Mouse (Mus musculus) fat pad, adult 2 months (tissue): ENCODE measurements around the gene Ddx4.
"Not testable (repeated sequence)": the region's sequence is repeated elsewhere in the genome, so short reads cannot be mapped to it uniquely, and the experiment has no call there.

Experiments
- DNase-seq: peaks from one replicate; pipeline ENCODE4 v3.0.0-alpha.2; 2011; ENCODE audit warnings: low read depth, low spot score; ENCODE audit errors: extremely low read depth

The Ddx4 gene

DNA sequence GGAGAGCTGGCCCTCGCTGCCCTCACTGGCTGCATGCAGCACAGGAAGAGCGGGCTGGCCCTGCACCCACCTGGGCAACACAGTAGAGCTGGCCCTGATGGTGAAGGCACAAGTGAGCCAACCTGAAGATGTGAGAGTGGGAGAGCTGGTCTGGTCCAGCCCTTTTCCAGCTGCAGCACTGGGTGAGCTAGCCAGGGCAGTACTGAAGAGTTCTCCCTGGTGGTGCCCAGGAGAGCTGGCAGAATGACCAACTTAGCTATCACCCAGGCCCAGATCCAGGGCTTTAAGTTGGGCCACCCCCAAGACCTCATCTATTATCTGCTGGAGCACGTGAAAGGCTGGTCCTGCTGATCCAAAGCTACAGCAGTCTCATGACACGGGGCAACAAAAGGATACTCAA lies 13.2 kb downstream of the Ddx4 start:
- DNase-seq = no peak

DNA sequence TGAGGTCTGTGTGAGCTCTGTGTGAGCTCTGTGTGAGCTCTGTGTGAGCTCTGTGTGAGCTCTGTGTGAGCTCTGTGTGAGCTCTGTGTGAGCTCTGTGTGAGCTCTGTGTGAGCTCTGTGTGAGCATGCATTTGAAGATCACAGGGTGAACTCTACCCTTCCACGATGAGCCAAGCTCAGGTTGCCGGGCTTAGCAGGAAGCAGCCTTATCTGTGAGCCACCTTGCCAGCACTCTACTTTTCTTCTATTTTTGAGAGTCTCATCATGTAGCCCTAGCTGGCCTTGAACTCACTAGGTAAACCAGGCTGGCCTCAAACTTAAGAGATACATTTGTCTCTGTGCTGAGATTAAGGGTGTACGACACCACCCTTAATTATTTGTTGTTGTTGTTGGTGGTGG lies 15.8 kb downstream of the Ddx4 start:
- no peak for DNase-seq

DNA sequence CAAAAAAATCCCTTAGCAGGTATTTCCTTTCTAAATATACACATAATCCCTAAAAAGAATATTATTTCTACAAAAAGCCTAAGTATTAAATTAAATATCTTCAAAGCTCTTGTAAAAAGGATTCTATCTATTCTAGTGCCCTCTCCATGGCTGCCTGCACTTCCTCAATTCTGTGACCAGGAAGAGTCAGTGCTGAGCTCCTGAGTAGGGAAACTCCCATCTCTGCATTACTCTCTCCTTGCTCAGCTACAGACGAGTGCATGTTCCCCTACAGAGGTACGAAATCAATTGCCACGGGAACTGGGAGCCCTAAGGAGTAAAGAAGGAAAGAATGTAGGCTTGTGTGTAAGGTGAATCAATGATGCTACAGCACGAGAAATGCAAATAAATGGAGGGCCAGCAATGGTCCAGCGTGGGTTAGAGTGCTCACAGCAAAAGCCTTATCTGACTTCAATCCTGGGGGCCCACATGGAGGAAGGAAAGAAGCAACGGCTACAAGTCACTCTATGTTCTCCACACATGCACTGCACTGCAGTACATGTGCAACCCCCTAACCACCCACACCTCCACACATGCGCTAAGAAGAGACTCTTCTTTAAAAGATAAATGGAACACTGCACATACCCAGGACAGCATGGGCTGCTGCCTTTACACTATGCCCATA lies 17.0 kb downstream of the Ddx4 start:
- DNase-seq = no peak

DNA sequence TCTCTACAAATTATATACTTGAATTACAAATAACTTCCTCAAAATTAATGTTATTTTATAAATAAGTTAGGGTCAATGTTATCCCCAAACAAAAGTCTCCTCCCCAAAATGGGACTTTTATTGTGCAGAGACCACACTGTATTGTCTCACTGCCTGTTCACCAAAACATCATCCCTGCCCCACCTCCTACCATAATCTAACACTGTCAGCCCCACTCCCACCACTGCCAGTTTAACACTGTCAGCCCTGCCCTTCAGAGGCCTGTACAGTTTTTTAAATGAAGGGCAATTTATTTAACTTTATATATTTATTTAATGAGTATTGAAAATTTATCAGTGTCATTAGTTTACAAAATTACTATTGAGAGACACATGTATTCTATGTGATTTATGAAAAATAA lies 26.7 kb downstream of the Ddx4 start:
- no peak for DNase-seq

DNA sequence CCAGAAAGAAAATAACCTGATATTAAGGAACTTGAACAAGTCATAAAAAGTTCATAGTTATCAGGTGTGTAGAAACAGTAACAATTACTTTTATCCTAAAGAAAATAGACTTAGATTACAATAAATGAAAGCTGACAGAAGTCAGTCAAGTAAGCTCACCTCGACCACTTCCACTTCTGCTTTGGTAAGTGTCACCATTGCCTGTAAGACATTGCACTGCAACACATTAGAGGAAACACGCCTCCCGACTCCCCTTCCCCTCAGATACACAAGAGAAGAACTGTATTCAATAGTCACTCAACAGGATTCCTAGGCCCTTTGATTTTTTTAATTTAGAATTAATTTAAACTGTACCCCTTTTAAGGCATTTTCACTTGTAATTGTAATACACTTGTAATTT lies 27.7 kb downstream of the Ddx4 start:
- DNase-seq = no peak

DNA sequence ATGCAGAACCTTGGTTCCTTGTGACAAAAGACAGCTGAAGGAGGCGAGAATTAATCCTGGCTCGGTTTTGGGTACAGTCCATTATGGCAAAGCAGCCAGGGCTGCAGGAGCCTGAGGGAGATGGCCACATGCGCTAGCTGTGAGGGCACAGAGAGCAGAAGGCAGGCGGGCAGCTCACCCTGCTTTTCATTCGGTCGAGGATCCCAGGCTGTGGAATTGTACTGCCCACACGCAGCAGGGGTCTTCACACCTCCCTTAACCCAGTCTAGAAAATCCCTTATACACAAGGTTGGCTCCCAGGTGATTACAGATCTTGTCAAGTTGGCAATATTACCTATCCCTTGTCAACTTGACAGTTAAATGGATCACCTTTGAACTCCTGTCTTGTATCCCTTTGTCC lies 28.6 kb downstream of the Ddx4 start:
- DNase-seq = no peak

DNA sequence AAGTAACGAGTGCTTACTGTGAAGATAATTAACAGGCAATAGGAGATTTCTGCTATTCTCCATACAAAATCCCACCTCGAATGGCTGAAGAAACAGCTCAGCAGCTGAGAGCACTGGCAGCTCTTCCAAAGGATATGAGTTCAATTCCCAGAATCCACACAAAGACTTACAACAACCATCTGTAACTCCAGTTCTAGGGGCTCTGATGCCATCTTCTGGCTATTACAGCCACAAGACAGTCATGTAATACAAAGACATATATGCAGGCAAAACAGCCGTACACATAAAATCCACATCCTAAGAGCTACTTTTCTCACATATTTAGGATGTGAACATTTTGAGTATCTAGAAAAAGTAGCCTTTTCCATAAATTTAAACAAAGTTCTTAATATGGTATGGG lies 30.7 kb downstream of the Ddx4 start:
- no peak for DNase-seq

DNA sequence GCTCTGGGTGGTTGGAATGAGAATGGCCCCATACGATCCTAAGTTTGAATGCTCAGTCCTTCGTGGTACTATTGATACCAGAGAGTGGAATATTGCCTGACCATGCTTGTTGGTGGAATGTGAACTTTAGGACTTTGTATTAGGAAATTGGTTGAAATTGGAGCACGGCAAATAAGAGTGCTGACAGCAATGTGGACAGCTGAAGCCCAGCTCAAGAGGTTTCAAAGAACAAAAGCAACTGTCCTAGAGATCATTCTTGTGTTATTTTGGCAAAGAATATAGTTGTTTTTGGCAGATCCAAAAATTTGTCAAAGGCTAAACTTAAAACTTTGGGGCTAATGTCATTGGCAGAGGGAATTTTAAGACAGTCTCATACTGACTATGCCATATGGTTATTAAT lies 43.7 kb downstream of the Ddx4 start:
- DNase-seq = no peak

DNA sequence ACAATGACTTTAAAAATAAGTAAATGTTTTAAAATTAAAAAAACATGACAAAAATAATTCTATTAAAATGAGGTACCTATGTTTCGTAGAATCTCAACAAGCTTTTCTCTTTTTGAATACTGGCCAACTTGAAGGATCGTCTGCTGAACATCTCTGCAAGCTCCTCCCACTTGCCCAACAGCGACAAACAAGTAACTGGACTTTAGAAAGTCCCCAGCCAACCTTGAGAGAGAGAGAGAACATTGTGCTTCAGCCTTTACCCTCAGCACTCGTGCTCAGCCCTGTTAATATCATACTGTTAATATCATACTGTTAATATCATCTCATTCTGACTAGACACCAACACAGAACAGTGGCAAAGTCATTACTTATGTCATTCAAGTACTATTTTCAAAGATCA lies 47.9 kb downstream of the Ddx4 start:
- DNase-seq = no peak

DNA sequence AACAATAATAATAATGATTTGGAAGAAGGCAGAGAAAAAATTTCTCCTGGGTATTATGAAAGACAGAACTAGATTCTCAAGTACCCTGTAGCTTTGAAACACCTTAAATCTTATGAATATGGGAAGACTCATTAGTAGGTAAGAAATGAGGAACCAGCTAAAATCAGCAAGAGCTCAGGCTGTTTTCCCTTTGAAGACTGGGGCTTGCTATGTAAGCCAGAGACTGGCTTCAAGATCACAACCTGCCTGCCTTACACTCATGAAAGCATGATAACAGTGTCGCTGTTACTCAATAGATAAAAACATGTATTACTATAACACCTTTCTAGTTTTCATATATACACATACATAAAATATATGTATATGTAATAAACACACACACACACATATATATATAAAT lies 48.4 kb downstream of the Ddx4 start:
- no peak for DNase-seq

DNA sequence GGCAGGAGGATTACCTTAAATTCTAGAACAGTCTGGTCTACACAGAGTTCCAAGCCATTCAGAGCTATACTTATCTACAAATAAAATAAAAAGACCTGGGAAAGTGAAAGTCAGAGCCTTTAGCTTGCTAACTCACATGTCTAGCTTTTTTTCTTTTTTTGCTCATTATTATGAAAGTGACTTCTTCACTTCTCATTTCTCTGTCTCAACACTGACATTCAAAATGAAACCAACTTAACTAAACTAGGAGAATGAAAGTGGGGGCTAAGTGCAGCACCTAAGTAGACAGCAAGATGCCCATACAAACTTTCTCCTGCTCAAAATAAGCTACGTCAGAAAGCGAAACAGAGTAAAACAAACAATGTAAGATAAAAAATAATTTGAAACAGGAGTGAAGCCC lies 49.7 kb downstream of the Ddx4 start:
- DNase-seq = no peak

DNA sequence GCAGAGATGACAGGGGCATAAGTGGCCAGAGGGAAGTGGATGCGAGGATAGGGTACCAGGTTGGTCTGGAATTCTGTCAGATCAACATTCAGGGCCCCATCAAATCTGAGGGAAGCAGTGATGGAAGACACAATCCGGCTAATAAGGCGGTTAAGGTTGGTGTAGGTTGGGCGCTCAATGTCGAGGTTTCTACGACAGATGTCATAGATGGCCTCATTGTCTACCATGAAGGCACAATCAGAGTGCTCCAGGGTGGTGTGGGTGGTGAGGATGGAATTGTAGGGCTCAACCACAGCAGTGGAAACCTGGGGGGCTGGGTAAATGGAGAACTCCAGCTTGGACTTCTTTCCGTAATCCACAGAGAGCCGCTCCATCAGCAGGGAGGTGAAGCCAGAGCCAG lies 58.0 kb downstream of the Ddx4 start, which contains the start of gene Il31ra:
Gene Il31ra (minus strand): TSS at position 101 of the 400 bp plus-strand sequence.
- DNase-seq = not testable (repeated sequence)

DNA sequence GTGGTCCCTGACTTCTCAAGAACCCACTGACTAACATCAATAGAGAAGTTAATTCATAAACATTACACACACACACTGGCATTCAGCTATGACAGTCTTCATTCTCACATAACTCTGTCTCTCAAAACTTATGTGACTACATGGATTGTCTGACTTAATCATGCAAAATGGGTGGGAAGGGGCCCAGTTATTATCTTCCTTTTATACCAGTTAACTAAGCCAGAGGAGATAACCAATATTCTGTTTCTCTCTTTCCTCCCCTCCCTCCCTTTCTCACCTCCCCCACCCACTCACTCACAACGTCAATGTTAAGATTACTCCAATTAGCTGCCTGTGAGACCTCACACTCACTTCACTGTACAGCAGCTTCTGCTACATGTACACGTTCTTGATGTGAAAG lies 62.0 kb downstream of the Ddx4 start:
- no peak for DNase-seq

DNA sequence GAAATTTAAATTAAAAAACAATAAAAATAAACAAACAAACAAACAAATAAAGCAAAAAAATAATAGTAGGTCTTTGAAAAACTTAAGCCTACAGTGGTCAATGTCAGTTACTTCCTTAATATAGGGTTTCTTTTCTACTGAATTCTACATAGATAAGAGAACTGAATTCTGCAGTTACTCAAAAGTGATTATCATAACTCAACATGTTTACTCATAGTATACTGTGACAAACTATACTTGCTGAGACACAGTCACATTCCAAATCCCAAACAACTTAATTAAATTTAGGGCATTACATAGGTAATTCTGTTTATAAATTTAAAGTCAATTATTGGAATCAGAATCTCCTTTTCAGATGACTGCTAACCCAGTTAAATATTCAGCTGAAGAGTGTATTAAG lies 62.6 kb downstream of the Ddx4 start:
- DNase-seq = no peak

DNA sequence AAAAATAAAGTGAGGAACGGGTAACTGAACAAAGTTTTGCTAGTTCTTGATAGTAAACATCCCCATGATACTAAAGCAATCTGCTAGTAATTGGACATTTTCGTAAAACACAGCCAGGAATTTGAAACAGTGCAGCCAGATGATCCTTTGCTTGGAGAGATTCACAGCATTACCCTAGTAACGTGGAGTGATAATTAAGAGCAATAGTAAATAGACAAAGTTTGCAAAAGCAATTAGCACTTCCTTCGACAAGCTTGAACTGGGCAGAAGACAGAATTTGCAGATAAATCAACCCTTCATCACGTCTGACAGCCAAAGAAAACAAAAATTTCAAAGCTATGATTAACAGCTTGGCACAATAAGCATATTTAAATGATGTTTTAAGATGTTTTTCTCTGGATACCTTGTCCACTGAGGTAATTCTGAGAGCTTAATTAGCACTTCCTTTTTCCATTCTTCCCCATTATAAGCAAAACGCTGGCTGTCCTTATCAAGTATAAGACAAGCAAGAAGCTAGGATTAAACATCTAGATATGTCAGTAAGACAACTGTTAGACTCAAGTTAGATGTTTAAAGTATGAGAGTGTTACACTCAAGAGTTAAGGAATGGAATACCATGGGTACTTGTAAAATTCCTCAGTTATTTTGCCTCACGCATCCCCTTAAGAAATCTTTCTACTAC lies 67.6 kb downstream of the Ddx4 start:
- no peak for DNase-seq

DNA sequence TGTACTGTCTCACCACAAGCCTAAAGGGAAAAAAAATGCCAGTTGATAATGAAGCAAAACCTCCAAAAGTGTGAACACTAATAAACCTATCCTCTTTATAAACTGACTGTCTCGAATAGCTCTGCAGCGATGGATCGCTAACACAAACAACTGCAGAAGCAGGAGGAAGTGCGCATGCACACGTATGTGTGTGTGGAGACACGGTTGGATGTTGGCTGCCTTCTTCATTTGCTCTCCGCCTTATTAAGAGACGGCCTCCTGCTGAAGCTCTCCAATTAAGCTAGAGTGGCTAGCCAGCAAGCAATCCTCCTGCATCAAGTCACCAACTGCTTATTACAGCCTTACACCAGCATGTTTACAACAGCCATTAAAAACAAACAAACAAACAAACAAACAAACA lies 70.0 kb downstream of the Ddx4 start:
- DNase-seq = no peak

DNA sequence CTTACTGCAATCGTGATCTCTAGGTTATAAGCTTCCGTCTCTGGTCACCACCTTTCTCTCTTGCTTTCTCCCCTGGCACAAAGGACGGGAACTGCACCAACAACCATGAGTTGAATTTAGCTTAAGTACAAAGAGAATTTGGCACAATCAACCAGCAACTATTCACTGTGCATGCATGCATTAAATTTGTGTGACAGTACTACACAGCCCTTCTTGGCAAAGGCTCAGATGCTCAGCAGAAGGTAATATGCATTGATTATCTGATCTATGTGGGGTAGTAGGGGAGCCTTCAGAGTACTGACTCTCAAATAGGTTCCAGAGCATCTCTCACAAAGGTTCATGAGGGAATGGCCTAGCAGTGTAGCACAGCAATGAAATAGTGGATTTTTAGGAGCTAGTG lies 70.5 kb downstream of the Ddx4 start:
- no peak for DNase-seq

DNA sequence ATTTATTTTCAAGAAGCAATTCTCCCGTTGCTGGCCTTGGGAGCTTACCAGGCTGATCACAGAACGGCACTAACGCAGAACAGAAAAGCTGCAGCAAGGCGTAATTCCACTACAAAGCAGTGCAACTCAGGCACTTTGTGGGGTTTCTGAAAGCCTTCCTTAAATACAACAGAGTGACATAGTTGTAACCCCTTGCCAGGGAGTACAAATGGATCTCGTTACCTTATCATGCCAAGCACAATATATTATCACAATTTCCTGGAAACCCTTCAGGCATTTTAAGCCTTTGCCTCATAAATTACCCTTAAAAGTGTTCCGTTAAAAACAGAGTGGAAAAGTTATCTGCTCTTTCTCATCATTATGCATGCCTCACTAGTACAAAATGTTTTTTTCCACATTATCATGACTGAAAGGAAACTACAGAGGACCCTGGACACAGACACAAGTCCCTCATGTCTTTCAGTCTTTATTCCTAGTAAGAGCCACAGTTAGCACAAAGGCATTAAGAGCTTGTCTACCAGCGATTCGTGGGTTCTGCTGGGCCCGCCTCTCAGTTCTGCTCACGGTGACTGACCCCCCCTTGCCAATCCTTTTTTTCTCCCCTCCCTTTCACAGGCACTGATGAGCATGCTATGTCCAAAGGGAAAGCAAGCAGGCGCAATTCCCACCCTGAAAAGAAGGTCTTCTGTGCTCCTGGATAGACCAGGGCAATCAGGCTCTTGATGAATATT lies 71.5 kb downstream of the Ddx4 start:
- peak; percentile 1 for DNase-seq

DNA sequence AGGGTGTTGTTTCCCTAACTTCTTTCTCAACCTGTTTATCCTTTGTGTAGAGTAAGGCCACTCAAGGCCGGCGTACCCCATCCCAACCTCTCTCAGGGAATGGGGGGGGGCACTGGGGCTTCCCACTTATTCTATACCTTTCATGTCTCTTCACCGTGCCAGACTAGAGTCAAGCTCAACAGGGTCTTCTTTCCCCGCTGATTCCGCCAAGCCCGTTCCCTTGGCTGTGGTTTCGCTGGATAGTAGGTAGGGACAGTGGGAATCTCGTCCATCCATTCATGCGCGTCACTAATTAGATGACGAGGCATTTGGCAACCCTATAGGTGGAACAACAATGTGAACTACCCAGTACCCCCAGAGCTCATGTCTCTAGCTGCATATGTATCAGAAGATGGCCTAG lies 74.2 kb downstream of the Ddx4 start:
- DNase-seq = not testable (repeated sequence)

DNA sequence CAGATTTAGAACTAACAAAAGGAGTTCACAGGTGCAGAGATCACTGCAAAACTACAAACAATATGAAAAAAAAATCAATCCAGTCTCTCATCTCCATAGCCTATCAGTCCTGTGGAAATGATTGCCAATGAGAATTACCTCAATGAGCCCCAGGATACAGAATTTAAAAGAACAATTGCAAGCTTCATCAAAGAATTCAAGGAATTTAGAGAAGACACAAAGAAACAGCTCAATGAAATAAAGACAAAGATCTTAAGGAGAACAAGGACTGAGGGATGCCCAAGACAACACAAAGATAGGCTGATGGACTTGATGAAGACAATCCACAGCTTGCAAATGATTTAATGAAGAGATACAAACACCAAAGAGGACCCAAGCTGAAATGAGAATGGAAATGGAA lies 78.5 kb downstream of the Ddx4 start:
- no peak for DNase-seq

DNA sequence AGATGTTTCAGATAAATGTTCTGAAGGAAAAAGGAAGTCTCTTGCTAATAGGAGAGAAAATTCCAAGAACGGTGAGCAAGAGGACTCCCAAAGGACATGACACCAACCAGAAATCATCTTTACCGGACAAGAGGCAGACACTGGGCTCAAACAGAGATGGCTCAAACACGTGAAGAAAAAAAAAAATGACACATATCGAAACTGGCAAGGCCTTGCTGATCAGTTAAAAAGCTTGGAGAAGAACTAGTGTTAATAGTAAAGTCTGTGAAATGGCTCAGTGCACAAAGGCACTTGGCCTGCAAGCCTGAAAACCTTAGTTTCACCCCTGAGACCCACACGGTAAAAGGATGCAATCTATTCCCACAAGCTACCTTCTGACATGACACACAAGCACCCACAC lies 81.5 kb downstream of the Ddx4 start:
- DNase-seq = no peak

DNA sequence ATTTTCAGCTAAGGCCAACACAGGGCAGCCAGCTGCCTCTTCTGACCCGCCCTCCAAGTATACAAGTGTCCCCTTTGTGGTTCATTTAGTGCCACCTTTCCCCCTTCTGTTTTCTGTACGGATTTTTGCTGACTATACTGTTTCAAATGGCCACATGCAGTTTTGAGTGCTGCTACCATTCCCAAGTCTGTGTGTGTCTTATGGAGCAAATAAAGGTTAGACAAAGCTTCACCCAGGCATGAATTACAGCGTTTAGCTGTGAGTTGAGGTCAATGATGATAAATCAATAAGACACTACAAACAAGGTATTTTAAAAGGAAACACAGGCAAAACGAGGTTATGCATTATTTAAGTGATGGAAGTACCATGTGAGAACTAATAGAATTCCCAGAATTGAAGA lies 82.7 kb downstream of the Ddx4 start:
- no peak for DNase-seq
